Mouse (Mus musculus): ENCODE measurements around the gene Eln. TPM values are rescaled to one million over a fixed set of nuclear protein-coding genes. Genes with fewer than 3 reads are reported as not detected.

Eln gene
- polyA plus RNA-seq, 1 experiment from 2014 or later, result 92.2 TPM

Other genes starting within 250 kb of the Eln start
- 2.9 and 3.5 TPM in 2 replicates for gene Clip2, start 194.9 kb downstream of the Eln start, polyA plus RNA-seq (2015; fragmentation: Nextera tagmentation; extraction: Ambion mirVana)
- gene Syna, start 187.2 kb downstream of the Eln start, polyA plus RNA-seq (2015; fragmentation: Nextera tagmentation; extraction: Ambion mirVana), result 0.09 and 0.10 TPM in 2 replicates
- 257 and 262 TPM in 2 replicates for gene Rfc2, start 166.0 kb downstream of the Eln start, polyA plus RNA-seq (2015; fragmentation: Nextera tagmentation; extraction: Ambion mirVana)
- gene Lat2, start 132.3 kb downstream of the Eln start, polyA plus RNA-seq (2015; fragmentation: Nextera tagmentation; extraction: Ambion mirVana), result 3.0 and 4.0 TPM in 2 replicates
- 415 and 416 TPM in 2 replicates for gene Eif4h, start 107.8 kb downstream of the Eln start, polyA plus RNA-seq (2015; fragmentation: Nextera tagmentation; extraction: Ambion mirVana)
- 5.9 TPM in 2 replicates for gene Limk1, start 58.7 kb downstream of the Eln start, polyA plus RNA-seq (2015; fragmentation: Nextera tagmentation; extraction: Ambion mirVana)
- not detected in 2 replicates for gene Tmem270, start 159.4 kb upstream of the Eln start, polyA plus RNA-seq (2015; fragmentation: Nextera tagmentation; extraction: Ambion mirVana)
- gene Cldn13, start 168.2 kb upstream of the Eln start, polyA plus RNA-seq (2015; fragmentation: Nextera tagmentation; extraction: Ambion mirVana), result 7.9 and 22.3 TPM in 2 replicates
- 20.9 and 21.0 TPM in 2 replicates for gene Mettl27, start 185.0 kb upstream of the Eln start, polyA plus RNA-seq (2015; fragmentation: Nextera tagmentation; extraction: Ambion mirVana)
- 54.5 and 58.6 TPM in 2 replicates for gene Cldn4, start 199.6 kb upstream of the Eln start, polyA plus RNA-seq (2015; fragmentation: Nextera tagmentation; extraction: Ambion mirVana)
- 120 and 147 TPM in 2 replicates for gene Cldn3, start 238.9 kb upstream of the Eln start, polyA plus RNA-seq (2015; fragmentation: Nextera tagmentation; extraction: Ambion mirVana)

Data from stomach, embryonic 15.5 days (tissue).